Mouse (Mus musculus): Measurements from ENCODE around the gene Slain2. TPM values are rescaled to one million over a fixed set of nuclear protein-coding genes. Genes with fewer than 3 reads are reported as not detected.
A peak's percentile ranks its signal among the peaks of the same experiment; 100 is the strongest.

The Slain2 gene
- total and polyA plus RNA-seq, 3 experiments = 53.7 to 186 (median 149) TPM

DNA sequence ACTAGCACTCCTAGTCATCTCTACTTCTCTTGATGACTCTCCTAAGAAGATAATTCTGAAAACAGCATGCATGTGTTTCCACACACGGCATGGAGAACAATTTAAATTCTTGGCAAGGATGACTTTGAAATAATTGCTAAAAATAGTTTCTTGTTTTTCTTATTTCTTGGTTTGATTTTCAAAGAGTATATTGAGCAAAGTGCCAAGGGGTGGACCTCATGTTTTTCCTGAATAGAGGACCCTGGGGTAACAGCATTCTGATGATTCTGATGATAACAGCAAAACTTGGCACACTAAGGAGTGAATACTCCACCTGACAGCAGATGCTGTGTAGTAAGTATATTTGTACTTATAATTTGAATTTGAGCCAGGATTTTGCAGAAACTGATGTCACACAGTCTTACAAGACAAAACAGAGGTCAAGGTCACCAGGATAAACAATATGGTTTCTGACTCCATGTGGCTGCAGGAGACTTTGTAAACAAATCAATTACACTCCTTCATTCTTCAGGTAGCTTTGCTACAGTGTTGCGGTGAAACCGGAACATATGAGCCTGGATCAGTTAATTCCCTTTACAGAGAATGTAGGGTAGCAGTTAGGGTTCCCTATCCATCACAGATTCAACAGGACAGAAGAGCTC lies 11.1 kb upstream of the Slain2 start:
- Histone ChIP-seq H3K36me3 (ENCODE audit: control insufficient read depth, insufficient read depth, low read length) (peaks cover 9% of the 10 kb centered on the region; the same call in 1 of the 2 replicates), H3K27ac (peak overlapping the region; percentile 90), H3K79me2 (replicated peaks; ENCODE audit: control insufficient read depth, insufficient read depth, low read length) (no peaks in the 10 kb centered on the region), H3K4me3 (no peak overlapping the region), H3K9ac (ENCODE audit: low read depth, low read length) (no peak overlapping the region), H3K27me3 (ENCODE audit: control insufficient read depth, insufficient read depth, low read length) (no peaks in the 10 kb centered on the region), H3K4me1 (ENCODE audit: control insufficient read depth, insufficient read depth, low read length) (peaks cover 10% of the 10 kb centered on the region)
- DNase-seq = peak in 1 of 2 experiments; percentile 1
- TF ChIP-seq CTCF (IDR thresholded peaks at IDR 0.05) = no peak
- no peak for TF ChIP-seq EP300 (IDR thresholded peaks at IDR 0.05; ENCODE audit: insufficient read depth, low read depth, low read length)
- TF ChIP-seq POLR2A (IDR thresholded peaks at IDR 0.05; ENCODE audit: insufficient read depth, low read depth, low read length) = no peak
- intact Hi-C loops (cut with DNase I) = no loop called here
- 50% methylated on average over 3 of the region's 3 CpGs for WGBS

DNA sequence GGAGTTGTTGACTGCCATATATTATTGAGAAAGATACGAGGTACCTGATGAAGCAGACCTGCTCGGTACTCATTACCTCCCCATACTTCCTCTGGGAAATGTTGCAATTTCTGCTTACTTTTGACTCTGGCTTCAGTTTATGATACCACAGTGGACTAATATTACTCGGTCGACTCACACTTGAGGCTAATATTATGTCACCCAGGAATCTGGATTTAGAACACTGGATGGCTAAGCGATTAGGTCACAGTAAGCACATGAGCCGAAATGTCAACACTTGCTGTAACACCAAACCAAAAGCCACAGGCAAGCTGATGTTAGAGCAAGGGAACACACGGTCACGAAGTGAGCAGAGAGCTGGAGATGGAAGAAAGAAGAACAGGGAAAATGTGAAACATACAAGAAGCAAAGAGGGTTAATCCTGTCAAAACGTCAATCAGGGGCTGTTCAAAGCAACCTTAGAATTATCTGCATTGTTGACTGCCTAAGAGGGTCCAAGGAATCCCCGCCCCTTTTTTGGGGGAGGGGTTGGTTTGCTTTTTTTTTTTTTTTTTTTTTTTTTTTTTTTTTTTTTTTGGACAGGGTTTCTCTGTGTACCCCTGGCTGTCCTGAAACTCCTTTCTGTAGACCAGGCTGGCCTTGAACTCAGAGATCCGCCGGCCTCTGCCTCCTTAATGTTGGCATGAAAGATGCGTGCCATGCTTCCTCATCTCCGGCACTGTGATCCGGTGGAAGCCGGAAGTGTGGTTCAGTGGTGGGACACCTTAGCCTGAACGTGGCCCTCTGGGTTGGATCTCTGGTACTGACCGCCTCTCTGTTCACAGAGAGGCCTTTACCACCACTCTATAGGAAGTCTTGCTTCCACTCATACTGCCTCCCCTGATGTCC lies 9.0 kb upstream of the Slain2 start:
- H3K36me3 ChIP-seq (ENCODE audit: control insufficient read depth, insufficient read depth, low read length) = peaks cover 9% of the 10 kb centered on the region; the same call in 1 of the 2 replicates
- 60% methylated on average over 18 of the region's 18 CpGs for WGBS
- H3K27ac ChIP-seq = peak overlapping the region; percentile 90
- peak overlapping the region; percentile 53 for H3K9ac ChIP-seq (ENCODE audit: low read depth, low read length)
- intact Hi-C loops (cut with DNase I) = no loop called here
- TF ChIP-seq POLR2A (IDR thresholded peaks at IDR 0.05; ENCODE audit: insufficient read depth, low read depth, low read length) (peak; percentile 30; the same call in 1 of the 2 replicates), EP300 (IDR thresholded peaks at IDR 0.05; ENCODE audit: insufficient read depth, low read depth, low read length) (peak; percentile 80), CTCF (IDR thresholded peaks at IDR 0.05) (no peak)
- peaks cover 10% of the 10 kb centered on the region for H3K4me1 ChIP-seq (ENCODE audit: control insufficient read depth, insufficient read depth, low read length)
- H3K79me2 ChIP-seq (replicated peaks; ENCODE audit: control insufficient read depth, insufficient read depth, low read length) = no peaks in the 10 kb centered on the region
- peak; percentile 34 to 67 for DNase-seq
- H3K4me3 ChIP-seq = no peak overlapping the region
- no peaks in the 10 kb centered on the region for H3K27me3 ChIP-seq (ENCODE audit: control insufficient read depth, insufficient read depth, low read length)

DNA sequence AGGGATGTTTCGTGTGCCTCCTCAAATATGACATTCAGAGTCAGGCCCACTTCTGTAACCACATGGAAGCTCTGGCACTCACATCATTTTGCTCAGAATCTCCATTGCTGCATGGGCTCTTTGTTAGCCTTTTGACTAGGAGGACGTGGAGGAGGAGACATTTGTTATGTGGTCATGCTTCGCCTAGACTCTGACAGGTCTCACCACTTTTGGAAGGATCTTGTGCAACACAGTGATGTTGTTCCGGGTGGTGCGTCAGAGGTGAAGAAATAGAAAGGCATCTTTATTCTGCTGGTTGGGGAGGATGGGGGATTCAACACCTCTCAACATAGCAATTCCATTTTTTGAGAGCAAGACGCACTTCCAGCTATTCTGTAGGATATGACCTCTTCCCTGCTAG lies 6.7 kb upstream of the Slain2 start:
- Histone ChIP-seq H3K27ac (no peak overlapping the region), H3K79me2 (replicated peaks; ENCODE audit: control insufficient read depth, insufficient read depth, low read length) (no peaks in the 10 kb centered on the region), H3K27me3 (ENCODE audit: control insufficient read depth, insufficient read depth, low read length) (no peaks in the 10 kb centered on the region), H3K36me3 (ENCODE audit: control insufficient read depth, insufficient read depth, low read length) (peaks cover 6% of the 10 kb centered on the region; the same call in 1 of the 2 replicates), H3K4me1 (ENCODE audit: control insufficient read depth, insufficient read depth, low read length) (peaks cover 7% of the 10 kb centered on the region), H3K9ac (ENCODE audit: low read depth, low read length) (no peak overlapping the region), H3K4me3 (no peak overlapping the region)
- TF ChIP-seq EP300 (IDR thresholded peaks at IDR 0.05; ENCODE audit: insufficient read depth, low read depth, low read length) = no peak
- no peak for TF ChIP-seq CTCF (IDR thresholded peaks at IDR 0.05)
- no peak for TF ChIP-seq POLR2A (IDR thresholded peaks at IDR 0.05; ENCODE audit: insufficient read depth, low read depth, low read length)
- WGBS = 87% methylated on average over 6 of the region's 6 CpGs
- peak in 1 of 2 experiments; percentile 14 for DNase-seq
- intact Hi-C loops (cut with DNase I) = no loop called here

DNA sequence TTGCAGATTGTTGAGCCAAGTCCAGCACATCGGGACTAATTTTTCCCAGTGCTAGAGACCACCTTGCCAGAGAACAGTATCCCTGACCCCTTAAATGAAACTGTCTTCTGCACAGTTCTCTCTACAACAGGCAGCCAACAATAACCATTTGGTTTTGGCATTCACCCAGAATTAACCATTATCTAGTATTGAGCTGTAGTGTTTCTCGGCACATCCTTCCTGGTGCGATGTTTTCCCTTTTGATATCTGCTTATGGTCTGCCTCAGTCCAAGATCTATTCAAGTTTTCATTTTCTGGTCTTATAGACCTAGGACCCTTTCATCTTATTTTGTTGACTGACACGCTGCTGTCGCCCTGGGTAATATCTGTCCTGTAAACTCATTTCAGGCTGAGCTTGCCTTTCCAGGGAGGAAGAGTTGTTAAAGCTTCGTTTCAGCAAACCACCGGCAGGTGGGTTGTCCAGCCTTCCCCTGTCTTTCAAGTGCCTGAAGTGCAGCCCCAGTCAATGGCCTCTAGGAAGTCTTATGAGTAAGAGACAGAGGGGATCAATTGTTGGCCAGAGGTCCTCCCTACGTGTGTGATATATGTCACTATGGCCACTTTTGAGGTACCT lies 5.7 kb upstream of the Slain2 start:
- Histone ChIP-seq H3K4me3 (no peak overlapping the region), H3K27ac (no peak overlapping the region), H3K4me1 (ENCODE audit: control insufficient read depth, insufficient read depth, low read length) (peaks cover 2% of the 10 kb centered on the region), H3K36me3 (ENCODE audit: control insufficient read depth, insufficient read depth, low read length) (peaks cover 3% of the 10 kb centered on the region; the same call in 1 of the 2 replicates), H3K9ac (ENCODE audit: low read depth, low read length) (no peak overlapping the region), H3K27me3 (ENCODE audit: control insufficient read depth, insufficient read depth, low read length) (no peaks in the 10 kb centered on the region), H3K79me2 (replicated peaks; ENCODE audit: control insufficient read depth, insufficient read depth, low read length) (no peaks in the 10 kb centered on the region)
- 57% methylated on average over 8 of the region's 8 CpGs for WGBS
- DNase-seq = peak in 1 of 2 experiments; percentile 16
- TF ChIP-seq POLR2A (IDR thresholded peaks at IDR 0.05; ENCODE audit: insufficient read depth, low read depth, low read length) (no peak), EP300 (IDR thresholded peaks at IDR 0.05; ENCODE audit: insufficient read depth, low read depth, low read length) (no peak), CTCF (IDR thresholded peaks at IDR 0.05) (0 out of 2 replicates have a peak, but pooled peaks have one; percentile 8)
- intact Hi-C loops (cut with DNase I) = no loop called here

DNA sequence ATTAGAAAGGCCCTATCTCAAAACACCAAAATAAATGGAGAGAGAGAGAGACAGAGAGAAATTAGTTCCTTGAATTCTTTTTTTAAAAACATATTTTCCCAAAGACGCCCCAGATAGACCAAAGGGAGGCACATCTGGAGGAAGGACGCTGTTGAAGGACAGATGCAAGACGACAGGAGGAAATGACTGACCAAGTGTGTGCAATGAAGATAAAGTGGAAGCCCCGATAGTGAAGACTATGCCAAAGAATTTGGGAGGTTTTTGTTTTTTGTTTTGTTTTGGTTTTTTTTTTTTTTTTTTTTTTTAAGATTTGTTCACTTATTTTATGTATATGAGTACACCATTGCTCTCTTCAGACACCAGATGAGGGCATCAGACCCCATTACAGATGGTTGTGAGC lies 4.7 kb upstream of the Slain2 start:
- no peak overlapping the region for H3K4me3 ChIP-seq
- WGBS = 42% methylated on average over 4 of the region's 4 CpGs
- peaks cover 1% of the 10 kb centered on the region for H3K4me1 ChIP-seq (ENCODE audit: control insufficient read depth, insufficient read depth, low read length)
- DNase-seq = peak in 1 of 2 experiments; percentile 2
- H3K79me2 ChIP-seq (replicated peaks; ENCODE audit: control insufficient read depth, insufficient read depth, low read length) = no peaks in the 10 kb centered on the region
- intact Hi-C loops (cut with DNase I) = no loop called here
- no peak for TF ChIP-seq CTCF (IDR thresholded peaks at IDR 0.05)
- no peak for TF ChIP-seq POLR2A (IDR thresholded peaks at IDR 0.05; ENCODE audit: insufficient read depth, low read depth, low read length)
- no peak for TF ChIP-seq EP300 (IDR thresholded peaks at IDR 0.05; ENCODE audit: insufficient read depth, low read depth, low read length)
- 0 out of 2 replicates have a peak, but pooled peaks cover 3% of the 10 kb centered on the region for H3K36me3 ChIP-seq (ENCODE audit: control insufficient read depth, insufficient read depth, low read length)
- no peak overlapping the region for H3K27ac ChIP-seq
- H3K9ac ChIP-seq (ENCODE audit: low read depth, low read length) = no peak overlapping the region
- H3K27me3 ChIP-seq (ENCODE audit: control insufficient read depth, insufficient read depth, low read length) = no peaks in the 10 kb centered on the region
